Mouse (Mus musculus) urinary bladder, postnatal 14 days (tissue): Measurements from ENCODE around the gene Gm3055.
"Not testable (repeated sequence)": the region's sequence is repeated elsewhere in the genome, so short reads cannot be mapped to it uniquely, and the experiment has no call there.

Experiments
- DNase-seq: peaks from one replicate; pipeline ENCODE4 v3.0.0; 2021; ENCODE audit warnings: low spot score

The Gm3055 gene

DNA sequence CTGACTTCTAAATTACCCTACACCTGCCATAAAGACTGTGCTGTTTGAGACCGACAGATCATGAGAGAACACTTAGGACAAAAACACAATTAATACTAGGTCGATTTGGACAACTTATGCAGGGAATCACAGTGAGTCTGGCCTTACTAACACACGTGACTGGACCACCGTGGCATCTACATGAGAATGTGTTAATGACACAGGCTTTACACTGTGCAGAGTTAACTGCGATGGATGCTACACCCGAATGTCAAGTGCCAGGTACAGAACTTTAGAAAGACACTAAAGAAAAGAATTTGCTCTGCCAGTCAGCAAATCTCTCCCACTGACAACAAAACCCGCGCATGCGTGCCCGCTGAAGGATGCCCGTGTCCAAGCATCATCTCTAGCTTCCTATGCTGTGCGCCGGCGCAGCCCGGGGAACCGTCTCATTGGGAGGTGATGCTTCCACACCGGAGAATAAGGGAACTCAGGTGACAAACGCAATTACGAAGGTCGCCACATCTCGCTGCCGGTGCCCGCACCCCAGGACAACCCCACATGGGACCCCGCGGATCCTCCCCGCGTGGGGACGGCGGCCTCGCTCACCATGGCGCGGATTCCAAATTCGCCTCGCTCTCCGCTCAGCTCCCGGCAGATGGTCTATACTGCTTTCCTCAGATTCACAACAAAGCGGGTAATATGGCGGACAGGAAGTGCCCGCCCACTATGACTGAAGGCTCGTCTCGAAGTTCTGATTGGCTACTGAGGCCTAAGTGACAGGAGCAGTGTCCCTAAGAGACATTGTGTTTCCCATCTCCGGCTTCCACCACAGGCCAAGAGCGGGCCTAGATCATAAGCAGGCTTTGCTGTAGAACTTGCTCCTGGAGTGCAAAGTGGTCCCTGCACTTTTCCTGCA lies at the start of gene Gm3055:
Gene Gm3055 (minus strand): TSS at position 656 of the 898 bp plus-strand sequence.
- not testable (repeated sequence) for DNase-seq

DNA sequence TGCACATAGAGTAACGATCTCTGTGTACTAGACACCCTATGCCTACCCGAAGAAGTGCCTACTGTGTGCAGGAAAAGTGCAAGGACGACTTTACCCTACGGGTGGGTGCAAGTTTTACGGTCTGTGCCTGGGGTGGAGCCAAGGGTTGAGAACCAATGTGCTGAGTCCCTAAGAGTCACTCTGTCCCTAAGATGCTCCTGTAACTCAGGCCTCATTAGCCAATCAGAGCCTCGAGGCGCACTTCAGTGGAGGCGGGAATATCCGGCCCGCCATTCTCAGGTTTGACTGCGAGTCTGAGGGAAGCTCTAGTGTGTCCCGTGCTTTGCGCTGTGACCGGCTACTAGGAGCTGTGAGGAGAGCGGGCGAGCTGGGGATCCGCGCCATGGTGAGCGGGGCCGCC lies 40.9 kb upstream of the Gm3055 start, which contains the start of gene Gm4767:
Gene Gm4767 (plus strand): TSS at position 288 of the 400 bp plus-strand sequence.
- DNase-seq = peak; percentile 1

DNA sequence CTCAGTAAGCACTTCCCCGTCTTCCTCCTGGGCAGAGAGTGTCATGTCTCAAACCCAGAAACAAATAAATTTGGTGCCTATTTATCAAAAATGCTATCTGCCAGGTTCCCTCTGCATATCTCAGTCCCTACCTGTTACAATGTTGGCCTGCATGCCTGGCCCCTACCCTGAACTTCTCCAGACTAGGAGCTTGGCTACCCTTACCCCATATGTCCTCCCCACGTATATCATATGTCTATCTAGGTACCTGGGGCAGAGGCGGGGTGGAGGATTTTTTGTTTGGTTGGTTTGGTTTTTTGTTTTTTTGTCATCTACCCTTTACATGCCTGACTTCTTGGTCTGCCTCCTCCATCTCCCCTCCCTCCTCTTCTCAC lies 430 bp upstream of the Gm3055 start:
- DNase-seq = not testable (repeated sequence)

DNA sequence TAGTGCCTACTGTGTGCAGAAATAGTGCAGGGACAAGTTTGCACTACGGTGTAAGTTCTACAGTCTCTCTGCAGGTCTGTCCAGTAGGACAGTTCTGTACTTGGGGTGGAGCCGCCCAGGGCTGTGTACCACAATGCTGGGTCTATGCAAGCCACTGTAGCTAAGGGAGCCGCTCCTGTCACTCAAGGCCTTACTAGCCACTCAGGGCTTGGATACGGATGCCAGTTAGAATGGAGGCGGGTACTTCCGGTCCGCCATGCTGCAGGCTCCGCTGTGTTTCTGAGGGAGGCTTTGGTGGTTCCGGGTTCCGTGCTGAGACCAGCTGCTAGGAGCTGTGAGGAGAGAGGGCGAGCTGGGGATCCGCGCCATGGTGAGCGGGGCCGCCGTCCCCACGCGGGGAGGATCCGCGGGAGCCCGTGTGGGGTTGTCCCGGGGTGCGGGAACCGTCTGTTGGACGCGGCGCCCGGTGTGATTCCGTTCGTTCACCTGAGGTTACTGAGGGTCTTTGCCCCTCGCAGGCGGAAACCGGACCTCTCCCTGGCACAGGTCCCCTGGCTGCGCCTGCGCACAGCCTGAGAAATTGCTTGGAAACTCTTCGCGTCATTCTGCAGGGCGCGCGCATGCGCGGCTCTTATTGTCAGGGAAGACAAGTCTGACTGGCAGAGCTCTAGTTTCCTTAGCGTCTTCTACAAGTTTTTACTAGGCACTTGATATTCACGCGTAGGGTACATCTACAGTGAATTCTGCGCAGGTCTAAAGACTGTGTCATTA lies 66.2 kb downstream of the Gm3055 start, which contains the start of gene Zfp433:
Gene Zfp433 (plus strand): TSS at position 295 of the 771 bp plus-strand sequence.
- DNase-seq = not testable (repeated sequence)
